Mouse (Mus musculus) liver, embryonic 16.5 days (tissue): ENCODE data around the gene Gapvd1. TPM values are rescaled to one million over a fixed set of nuclear protein-coding genes. Genes with fewer than 3 reads are reported as not detected.

Source experiments
- ATAC-seq: fragments of 200-750 bp; cut with Nextera tagmentation; 2 replicates; pipeline ENCODE4 v1.8.0; 2017; ENCODE audit warnings: low read depth, mild to moderate bottlenecking, moderate number of reproducible peaks, moderate library complexity
- H3K27ac ChIP-seq: fragments of 300-500 bp; sonication (generic); 2 replicates; pipeline ENCODE4 v1.5.1; 2014; ENCODE audit warnings: mild to moderate bottlenecking, low read length
- H3K27me3 ChIP-seq: fragments of 300-500 bp; sonication (generic); 2 replicates; pipeline ENCODE4 v1.6.1; 2014; ENCODE audit warnings: low read depth, low read length, mixed read lengths; ENCODE audit not compliant: control insufficient read depth, insufficient read depth
- H3K36me3 ChIP-seq: fragments of 300-500 bp; sonication (generic); 2 replicates; pipeline ENCODE4 v1.6.1; 2014; ENCODE audit warnings: mild to moderate bottlenecking; ENCODE audit not compliant: control insufficient read depth, insufficient read depth
- H3K4me1 ChIP-seq: fragments of 300-500 bp; sonication (generic); 2 replicates; pipeline ENCODE4 v1.6.1; 2014; ENCODE audit warnings: low read depth, low read length, mixed read lengths; ENCODE audit not compliant: control insufficient read depth
- H3K4me2 ChIP-seq: fragments of 300-500 bp; sonication (generic); 2 replicates; pipeline ENCODE4 v1.6.1; 2014; ENCODE audit warnings: low read depth, low read length, mixed read lengths
- H3K4me3 ChIP-seq: fragments of 300-500 bp; sonication (generic); 2 replicates; pipeline ENCODE4 v1.5.1; 2014; ENCODE audit warnings: low read depth, mild to moderate bottlenecking, low read length
- H3K9ac ChIP-seq: fragments of 300-500 bp; sonication (generic); 2 replicates; pipeline ENCODE4 v1.6.1; 2014; ENCODE audit warnings: low read depth, low read length
- H3K9me3 ChIP-seq: fragments of 300-500 bp; sonication (generic); replicated peaks from 2 replicates; pipeline ENCODE4 v1.6.1; 2016; ENCODE audit warnings: low read length; ENCODE audit not compliant: control insufficient read depth
- WGBS: fragments of 180-500 bp; shearing (Covaris S2); extraction: QIAGEN DNeasy Blood & Tissue Kit; methylation state at CpG from one replicate; pipeline ENCODE4 v1.1.7; 2014; ENCODE audit not compliant: insufficient replicate concordance; 5-methylcytosine and 5-hydroxymethylcytosine counted together
- polyA plus RNA-seq: library from polyadenylated mRNA; unstranded; fragments of >200 nt; fragmentation: Nextera tagmentation; extraction: Ambion mirVana; gene quantifications from 2 replicates; pipeline ENCODE4 v1.2.1, GENCODE M21; 2015

Gene Gapvd1
- polyA plus RNA-seq, 1 experiment from 2014 or later, result 94.6 TPM

- WGBS, result 92% methylated on average over 10 of the region's 10 CpGs
- Histone ChIP-seq H3K9me3 (no peaks in the 10 kb centered on the region), H3K36me3 (peaks cover 75% of the 10 kb centered on the region), H3K27me3 (no peaks in the 10 kb centered on the region), H3K4me2 (no peak overlapping the region), H3K4me1 (no peaks in the 10 kb centered on the region), H3K27ac (no peak overlapping the region), H3K4me3 (no peak overlapping the region), H3K9ac (no peak overlapping the region)
- no peak for ATAC-seq
Measured at GRCm38 (mm10) chr2:34692861-34693260, 62.2 kb downstream of the Gapvd1 start.

GRCm38 (mm10) chr2:34684076-34684870 is 70.8 kb downstream of the Gapvd1 start:
- no peak for ATAC-seq
- Histone ChIP-seq H3K4me1 (no peaks in the 10 kb centered on the region), H3K27me3 (no peaks in the 10 kb centered on the region), H3K27ac (no peak overlapping the region), H3K9ac (no peak overlapping the region), H3K9me3 (no peaks in the 10 kb centered on the region), H3K36me3 (peaks cover 73% of the 10 kb centered on the region), H3K4me3 (no peak overlapping the region), H3K4me2 (no peak overlapping the region)
- WGBS, result 90% methylated on average over 9 of the region's 9 CpGs

DNA sequence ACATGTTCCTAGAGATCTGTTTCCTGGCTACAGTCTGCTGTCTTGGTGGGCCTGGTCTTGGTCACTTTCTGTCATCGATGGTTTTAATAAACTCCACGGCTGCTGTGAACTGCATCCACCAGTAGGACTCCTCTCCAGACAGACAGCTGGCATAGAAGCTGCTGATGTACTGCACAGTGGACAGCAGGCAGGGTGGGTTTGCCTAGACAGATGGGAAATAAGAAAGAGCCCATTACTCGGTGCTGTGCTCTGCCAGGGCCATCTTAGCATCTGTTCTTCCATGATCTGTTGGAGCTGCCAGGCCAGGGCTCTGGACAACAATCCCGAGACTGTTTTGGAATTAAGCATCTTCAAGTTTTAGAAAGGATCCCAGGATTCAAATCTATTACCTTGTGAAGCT is 77.1 kb downstream of the Gapvd1 start:
- no peak overlapping the region for H3K4me2 ChIP-seq
- no peaks in the 10 kb centered on the region for H3K9me3 ChIP-seq
- 94% methylated on average over 4 of the region's 4 CpGs for WGBS
- H3K36me3 ChIP-seq, result peaks cover 55% of the 10 kb centered on the region
- no peak for ATAC-seq
- no peaks in the 10 kb centered on the region for H3K4me1 ChIP-seq
- H3K4me3 ChIP-seq, result no peak overlapping the region
- H3K9ac ChIP-seq, result no peak overlapping the region
- no peak overlapping the region for H3K27ac ChIP-seq
- no peaks in the 10 kb centered on the region for H3K27me3 ChIP-seq

DNA sequence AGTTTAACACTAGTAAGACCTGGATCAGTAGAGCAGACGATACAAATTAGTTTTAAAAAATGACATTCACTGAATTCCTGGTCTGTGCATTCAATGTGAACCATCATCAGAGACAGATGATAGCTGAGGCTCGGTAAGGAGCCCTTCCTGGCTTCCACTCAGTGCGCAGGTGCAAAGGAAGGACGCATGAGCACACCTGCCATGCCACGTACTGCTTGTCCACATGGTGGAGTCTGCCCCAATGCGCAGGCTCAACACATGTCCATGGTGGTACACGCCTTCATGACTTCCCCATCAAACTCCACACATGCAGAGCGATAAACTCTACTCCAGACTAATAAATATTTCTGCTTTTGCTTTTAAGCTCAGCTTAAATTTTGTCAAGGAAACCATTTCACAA is 78.0 kb downstream of the Gapvd1 start:
- H3K9me3 ChIP-seq, result no peaks in the 10 kb centered on the region
- no peaks in the 10 kb centered on the region for H3K4me1 ChIP-seq
- no peaks in the 10 kb centered on the region for H3K27me3 ChIP-seq
- peaks cover 46% of the 10 kb centered on the region for H3K36me3 ChIP-seq
- H3K4me3 ChIP-seq, result no peak overlapping the region
- no peak overlapping the region for H3K4me2 ChIP-seq
- 93% methylated on average over 8 of the region's 8 CpGs for whole genome bisulfite sequencing
- ATAC-seq, result no peak
- no peak overlapping the region for H3K9ac ChIP-seq
- no peak overlapping the region for H3K27ac ChIP-seq

- Histone ChIP-seq H3K4me2 (no peak overlapping the region), H3K9me3 (no peaks in the 10 kb centered on the region), H3K9ac (no peak overlapping the region), H3K4me3 (no peak overlapping the region), H3K36me3 (peaks cover 36% of the 10 kb centered on the region), H3K27ac (no peak overlapping the region), H3K4me1 (peaks cover 5% of the 10 kb centered on the region), H3K27me3 (no peaks in the 10 kb centered on the region; the same call in 1 of the 2 replicates)
- no peak for ATAC-seq
- 82% methylated on average over 11 of the region's 11 CpGs for WGBS
Measured at GRCm38 (mm10) chr2:34673846-34674245, 81.2 kb downstream of the Gapvd1 start.

DNA sequence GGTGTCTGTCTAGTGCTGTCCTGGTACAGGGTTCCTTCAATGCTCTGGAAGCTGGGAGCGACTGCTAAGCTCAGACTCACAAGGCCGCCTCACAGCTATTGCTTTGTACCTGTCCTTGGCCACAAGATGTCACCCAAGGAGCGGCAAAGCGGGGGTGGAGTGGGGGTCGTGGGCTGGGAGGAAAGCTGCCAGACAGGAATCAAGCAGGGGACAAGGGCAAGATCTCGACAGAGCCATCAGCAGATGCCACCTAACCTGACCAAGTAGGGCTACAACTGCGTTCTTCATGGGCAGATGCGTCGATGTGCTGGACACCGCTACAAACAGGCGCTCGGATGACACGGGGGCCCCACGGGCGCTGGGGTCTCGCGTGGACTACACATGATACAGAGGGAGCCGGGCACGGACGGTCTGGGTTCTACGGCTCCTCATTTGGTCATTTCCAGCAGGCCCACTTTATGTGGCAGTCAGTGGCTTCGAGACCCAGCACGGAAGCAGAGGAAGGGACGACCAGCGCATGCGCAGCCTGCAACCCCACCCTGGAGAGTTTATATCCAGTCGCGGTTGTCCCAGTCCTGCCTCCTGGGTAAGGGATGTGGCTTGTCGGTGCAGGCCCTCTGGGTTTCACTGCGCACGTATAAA is 83.5 kb downstream of the Gapvd1 start:
- no peaks in the 10 kb centered on the region for H3K9me3 ChIP-seq
- ATAC-seq, result peak; percentile 56
- no peaks in the 10 kb centered on the region; the same call in none of the 2 replicates for H3K27me3 ChIP-seq
- peak overlapping the region; percentile 60 for H3K4me3 ChIP-seq
- 24% methylated on average over 31 of the region's 31 CpGs for WGBS
- H3K4me1 ChIP-seq, result peaks cover 5% of the 10 kb centered on the region
- peaks cover 17% of the 10 kb centered on the region for H3K36me3 ChIP-seq
- peak overlapping the region; percentile 79 for H3K4me2 ChIP-seq
- no peak overlapping the region; the same call in 1 of the 2 replicates for H3K27ac ChIP-seq
- peak overlapping the region; percentile 60 for H3K9ac ChIP-seq

DNA sequence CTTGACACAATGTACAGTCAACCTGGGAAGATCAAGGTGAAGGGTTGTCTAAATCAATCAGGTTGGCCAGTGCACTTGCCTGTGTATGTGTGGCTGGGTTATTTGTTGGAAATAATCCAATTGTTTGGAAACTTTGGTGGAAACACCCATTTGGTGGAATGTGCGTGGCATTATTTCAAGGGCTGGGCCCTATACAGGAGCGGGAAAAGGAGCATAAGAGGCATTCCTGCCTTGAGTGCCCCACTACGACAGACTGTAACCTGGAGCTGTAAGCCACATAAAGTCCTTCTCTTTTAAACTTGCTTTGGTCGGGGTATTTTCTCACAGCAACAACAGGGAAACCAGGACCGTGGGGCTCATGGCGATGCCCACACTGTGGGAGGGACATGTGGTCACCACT is 84.6 kb downstream of the Gapvd1 start:
- Histone ChIP-seq H3K27me3 (no peaks in the 10 kb centered on the region; the same call in none of the 2 replicates), H3K9me3 (no peaks in the 10 kb centered on the region), H3K9ac (no peak overlapping the region), H3K4me3 (no peak overlapping the region), H3K4me2 (no peak overlapping the region), H3K36me3 (peaks cover 7% of the 10 kb centered on the region), H3K27ac (no peak overlapping the region), H3K4me1 (peaks cover 5% of the 10 kb centered on the region)
- 63% methylated on average over 6 of the region's 6 CpGs for WGBS
- no peak for ATAC-seq

DNA sequence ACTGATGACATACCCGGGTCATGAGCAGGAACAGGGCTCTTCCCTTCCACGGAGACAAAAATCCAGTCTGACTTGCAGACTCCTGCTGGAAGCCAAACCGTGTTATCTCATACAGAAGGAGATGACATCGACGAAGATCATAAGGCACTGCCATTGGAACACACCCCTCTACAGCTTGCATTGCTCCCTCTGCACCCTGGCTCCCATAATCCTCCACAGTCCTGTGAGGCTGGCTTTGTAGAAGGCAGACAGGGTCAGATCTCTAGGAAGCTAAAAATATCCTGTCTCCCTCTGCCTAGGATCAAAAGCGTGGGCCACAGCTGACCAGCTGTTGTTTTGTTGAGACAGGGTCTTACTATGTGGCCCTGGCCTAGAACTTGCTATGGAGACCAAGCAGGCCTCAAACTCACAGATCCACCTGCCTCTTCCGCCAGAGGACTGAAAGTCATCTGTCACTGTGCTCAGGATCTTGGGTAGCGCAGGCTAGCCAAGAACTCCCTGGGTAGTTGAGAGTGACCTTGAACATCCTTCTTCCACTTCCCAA is 85.8 kb downstream of the Gapvd1 start:
- H3K4me1 ChIP-seq, result peaks cover 5% of the 10 kb centered on the region
- no peak overlapping the region for H3K4me3 ChIP-seq
- no peaks in the 10 kb centered on the region for H3K9me3 ChIP-seq
- H3K27ac ChIP-seq, result no peak overlapping the region
- no peak overlapping the region for H3K4me2 ChIP-seq
- no peaks in the 10 kb centered on the region; the same call in none of the 2 replicates for H3K27me3 ChIP-seq
- ATAC-seq, result no peak
- 46% methylated on average over 8 of the region's 8 CpGs for WGBS
- H3K9ac ChIP-seq, result no peak overlapping the region
- H3K36me3 ChIP-seq, result no peaks in the 10 kb centered on the region
